Mouse (Mus musculus): ENCODE results near the gene Tacr1. TPM values are rescaled to one million over a fixed set of nuclear protein-coding genes. Genes with fewer than 3 reads are reported as not detected.

The Tacr1 gene
- polyA plus RNA-seq, 1 experiment from 2014 or later = 5.0 TPM

DNA sequence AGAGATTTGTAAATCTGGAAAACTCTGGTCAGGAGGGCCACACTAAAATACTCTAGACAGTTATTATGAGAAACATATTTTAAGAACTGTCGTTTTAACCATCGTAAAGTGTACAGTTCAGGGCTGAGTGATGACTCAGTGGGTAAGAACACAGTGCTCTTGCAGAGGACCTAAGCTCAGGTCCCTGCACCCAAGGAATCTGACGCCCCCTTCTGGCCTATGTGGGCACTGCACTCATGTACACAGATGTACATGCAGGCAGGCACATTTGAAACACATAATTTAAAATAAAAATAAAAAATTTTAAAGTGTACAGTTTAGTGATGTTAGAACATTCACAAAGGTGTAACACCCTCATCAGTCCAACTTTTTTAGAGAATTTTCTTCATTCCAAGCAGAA lies 147.1 kb downstream of the Tacr1 start:
- Histone ChIP-seq H3K36me3 (no peaks in the 10 kb centered on the region), H3K9me3 (no peaks in the 10 kb centered on the region), H3K27ac (replicated peaks) (no peak overlapping the region), H3K4me3 (no peak overlapping the region), H3K4me2 (no peak overlapping the region), H3K27me3 (no peaks in the 10 kb centered on the region), H3K9ac (no peak overlapping the region), H3K4me1 (replicated peaks) (0 out of 2 replicates have a peak, but pooled peaks cover 5% of the 10 kb centered on the region)
- WGBS = 61% methylated on average over 3 of the region's 3 CpGs
- no peak for ATAC-seq (ENCODE audit: low FRiP score, low read depth)

DNA sequence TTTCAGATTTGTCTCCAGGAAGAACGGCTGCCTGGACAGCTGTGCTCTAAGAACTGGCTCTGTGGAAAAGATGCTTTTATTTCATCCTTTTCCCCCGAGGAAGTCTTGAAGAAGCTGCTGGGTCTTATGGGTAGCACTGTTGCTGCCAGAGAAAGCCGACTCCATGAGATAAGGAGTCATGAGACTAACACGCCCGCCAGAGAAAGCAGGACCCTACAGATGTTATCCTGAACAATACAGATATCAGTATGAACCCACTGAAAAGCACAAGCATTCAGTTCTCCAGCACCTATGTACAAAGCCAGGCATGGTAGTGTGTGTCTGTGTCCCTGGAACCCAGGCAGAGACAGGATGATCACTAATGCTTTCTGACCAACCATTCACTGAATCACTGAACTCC lies 173.3 kb downstream of the Tacr1 start:
- Histone ChIP-seq H3K27me3 (no peaks in the 10 kb centered on the region), H3K4me2 (no peak overlapping the region), H3K4me3 (no peak overlapping the region), H3K27ac (replicated peaks) (no peak overlapping the region), H3K36me3 (no peaks in the 10 kb centered on the region), H3K9me3 (no peaks in the 10 kb centered on the region), H3K9ac (no peak overlapping the region), H3K4me1 (replicated peaks) (no peaks in the 10 kb centered on the region)
- 90% methylated on average over 5 of the region's 5 CpGs for WGBS
- ATAC-seq (ENCODE audit: low FRiP score, low read depth) = no peak

DNA sequence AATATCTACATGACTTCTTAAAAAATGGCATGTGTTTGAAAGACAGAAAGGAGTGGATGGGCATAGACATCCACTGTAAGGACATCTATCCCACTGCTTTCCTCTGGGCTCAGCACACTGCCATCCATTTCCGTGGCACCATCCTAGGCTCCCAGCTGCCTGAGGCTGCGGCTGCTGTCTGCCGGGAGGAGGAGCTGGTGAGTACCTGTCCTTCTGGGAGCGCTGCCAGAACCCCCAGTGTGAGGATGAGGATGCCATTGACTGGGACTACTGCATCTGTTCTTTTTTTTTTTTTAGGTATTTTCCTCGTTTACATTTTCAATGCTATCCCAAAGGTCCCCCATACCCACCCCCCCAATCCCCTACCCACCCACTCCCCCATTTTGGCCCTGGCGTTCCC lies 183.3 kb downstream of the Tacr1 start:
- H3K4me1 ChIP-seq (replicated peaks) = no peaks in the 10 kb centered on the region
- no peaks in the 10 kb centered on the region for H3K9me3 ChIP-seq
- H3K36me3 ChIP-seq = no peaks in the 10 kb centered on the region
- H3K9ac ChIP-seq = no peak overlapping the region
- WGBS = 62% methylated on average over 6 of the region's 6 CpGs
- H3K27me3 ChIP-seq = no peaks in the 10 kb centered on the region
- no peak overlapping the region for H3K27ac ChIP-seq (replicated peaks)
- H3K4me2 ChIP-seq = no peak overlapping the region
- no peak overlapping the region for H3K4me3 ChIP-seq
- no peak for ATAC-seq (ENCODE audit: low FRiP score, low read depth)

DNA sequence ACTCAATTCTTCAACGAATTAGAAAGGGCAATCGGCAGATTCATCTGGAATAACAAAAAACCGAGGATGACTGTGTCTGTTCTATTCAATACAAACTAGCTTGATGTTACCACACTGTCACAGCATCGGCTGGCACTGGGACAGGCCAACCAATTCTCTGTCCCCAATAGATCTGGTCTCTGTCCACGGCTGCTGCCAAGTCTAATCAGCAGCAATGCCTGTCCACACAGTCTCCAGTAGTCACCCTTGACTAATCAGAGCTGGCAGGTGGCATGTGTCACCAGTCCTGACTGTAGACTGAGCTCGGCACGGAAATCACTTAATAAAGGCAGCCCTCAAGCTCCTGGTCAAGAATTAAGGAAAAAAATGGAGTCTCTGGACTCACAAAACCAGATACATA lies 187.3 kb downstream of the Tacr1 start:
- no peaks in the 10 kb centered on the region for H3K36me3 ChIP-seq
- H3K27ac ChIP-seq (replicated peaks) = no peak overlapping the region
- H3K9me3 ChIP-seq = no peaks in the 10 kb centered on the region
- no peaks in the 10 kb centered on the region for H3K4me1 ChIP-seq (replicated peaks)
- H3K4me2 ChIP-seq = no peak overlapping the region
- H3K27me3 ChIP-seq = no peaks in the 10 kb centered on the region
- WGBS = 77% methylated on average over 7 of the region's 7 CpGs
- no peak overlapping the region for H3K9ac ChIP-seq
- no peak overlapping the region for H3K4me3 ChIP-seq
- ATAC-seq (ENCODE audit: low FRiP score, low read depth) = peak; percentile 59; the same call in 1 of the 2 replicates

DNA sequence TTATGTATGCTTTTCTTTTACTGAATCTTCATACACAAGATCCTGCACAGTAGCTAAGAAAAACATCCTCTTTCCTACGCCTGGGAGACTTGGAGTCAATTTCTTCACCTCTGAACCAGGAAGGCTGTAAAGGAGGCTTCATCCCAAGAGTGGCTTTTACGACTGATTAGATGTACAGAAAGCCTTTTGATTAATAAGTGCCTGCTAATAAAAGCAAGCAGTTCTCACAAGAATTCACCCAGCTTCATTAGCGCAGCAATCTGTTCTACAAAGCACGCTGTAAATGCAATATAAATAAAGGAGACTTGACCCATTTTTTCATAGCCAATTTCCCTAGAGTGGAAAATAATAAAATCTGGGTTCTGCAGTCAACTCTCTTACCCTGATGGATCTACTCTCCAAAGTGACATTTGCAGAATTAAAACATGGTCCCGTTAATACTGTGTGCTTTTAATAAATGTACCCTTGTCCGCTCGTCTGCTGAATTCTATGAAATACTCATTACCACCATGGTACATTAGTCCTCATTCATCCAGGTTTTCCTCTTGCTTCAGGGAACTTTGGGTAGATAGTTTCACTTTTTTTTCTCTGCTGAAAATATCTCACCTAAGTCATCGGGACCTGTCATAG lies 193.4 kb downstream of the Tacr1 start:
- Histone ChIP-seq H3K27me3 (no peaks in the 10 kb centered on the region), H3K9me3 (no peaks in the 10 kb centered on the region), H3K4me2 (no peak overlapping the region), H3K36me3 (no peaks in the 10 kb centered on the region), H3K4me1 (replicated peaks) (peaks cover 10% of the 10 kb centered on the region; the same call in 1 of the 2 replicates), H3K4me3 (no peak overlapping the region), H3K9ac (no peak overlapping the region), H3K27ac (replicated peaks) (0 out of 2 replicates have a peak overlapping the region, but pooled peaks have one; percentile 51)
- ATAC-seq (ENCODE audit: low FRiP score, low read depth) = 0 out of 2 replicates have a peak, but pooled peaks have one; percentile 42
- WGBS = 53% methylated on average over 8 of the region's 8 CpGs

DNA sequence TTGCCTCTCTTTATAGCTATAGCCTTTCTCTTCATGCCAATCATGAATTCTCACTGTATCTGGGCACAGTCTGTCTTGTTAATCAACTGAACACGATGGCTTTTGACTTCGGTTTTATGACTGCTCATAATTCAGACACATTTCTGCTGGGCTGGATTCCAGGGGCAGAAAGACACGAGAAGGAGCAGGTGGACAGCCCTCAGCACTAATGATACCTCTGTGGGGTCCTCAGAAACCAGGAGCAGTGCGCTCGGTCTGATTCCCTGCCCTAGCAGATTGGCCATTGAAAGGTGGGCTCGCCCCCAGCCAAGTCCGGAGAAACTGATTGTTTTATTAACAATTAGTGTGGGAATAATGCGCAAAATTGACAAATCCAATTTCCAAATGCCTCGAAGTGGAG lies 201.1 kb downstream of the Tacr1 start:
- H3K9ac ChIP-seq = no peak overlapping the region
- H3K27ac ChIP-seq (replicated peaks) = no peak overlapping the region
- WGBS = 74% methylated on average over 9 of the region's 9 CpGs
- no peaks in the 10 kb centered on the region for H3K36me3 ChIP-seq
- H3K4me3 ChIP-seq = no peak overlapping the region
- no peak for ATAC-seq (ENCODE audit: low FRiP score, low read depth)
- no peaks in the 10 kb centered on the region for H3K9me3 ChIP-seq
- H3K4me1 ChIP-seq (replicated peaks) = 0 out of 2 replicates have a peak, but pooled peaks cover 11% of the 10 kb centered on the region
- no peak overlapping the region for H3K4me2 ChIP-seq
- H3K27me3 ChIP-seq = no peaks in the 10 kb centered on the region

DNA sequence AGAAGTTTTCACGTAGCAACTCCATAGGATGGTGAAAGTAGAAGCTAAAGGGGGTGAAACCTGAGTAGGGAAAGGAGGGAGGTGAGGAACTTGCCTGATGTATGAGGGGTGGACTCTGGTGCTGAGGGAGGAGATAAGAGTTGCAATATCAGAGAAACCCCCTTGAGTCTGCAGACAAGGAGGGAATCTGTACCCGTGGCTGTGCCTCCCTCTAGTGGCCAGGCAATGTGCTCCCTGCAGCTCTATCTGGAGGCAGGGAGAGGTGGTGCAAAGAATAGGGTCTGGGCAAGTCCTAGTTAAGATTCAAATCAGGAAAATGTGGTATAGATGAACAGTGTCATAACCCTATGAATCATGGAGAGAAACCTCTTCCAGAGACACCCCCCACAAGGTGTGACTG lies 201.5 kb downstream of the Tacr1 start:
- Histone ChIP-seq H3K9ac (no peak overlapping the region), H3K27me3 (no peaks in the 10 kb centered on the region), H3K36me3 (no peaks in the 10 kb centered on the region), H3K27ac (replicated peaks) (no peak overlapping the region), H3K4me1 (replicated peaks) (0 out of 2 replicates have a peak, but pooled peaks cover 11% of the 10 kb centered on the region), H3K9me3 (no peaks in the 10 kb centered on the region), H3K4me2 (no peak overlapping the region), H3K4me3 (no peak overlapping the region)
- WGBS = 47% methylated on average over 2 of the region's 2 CpGs
- peak; percentile 54; the same call in 1 of the 2 replicates for ATAC-seq (ENCODE audit: low FRiP score, low read depth)

DNA sequence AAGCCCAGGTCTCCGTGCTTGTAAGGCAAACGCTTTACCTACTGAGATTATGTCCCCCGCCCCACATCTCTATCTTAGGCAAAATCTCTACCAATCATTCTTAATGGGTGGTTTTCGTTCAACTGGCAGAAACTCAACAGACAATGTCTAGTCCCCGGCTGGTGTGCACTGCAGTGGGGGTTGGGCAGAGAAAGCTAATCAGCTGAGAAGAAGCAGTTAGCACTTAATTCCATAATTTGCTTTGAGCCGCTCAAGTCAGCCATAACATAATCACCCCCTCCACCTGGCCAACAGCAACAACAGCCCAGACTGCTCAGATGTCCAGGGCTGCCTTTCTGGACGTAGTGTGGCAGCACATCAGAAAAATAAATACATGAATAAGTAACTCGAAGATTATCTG lies 202.7 kb downstream of the Tacr1 start:
- WGBS = 52% methylated on average over 8 of the region's 8 CpGs
- no peak overlapping the region for H3K27ac ChIP-seq (replicated peaks)
- H3K4me1 ChIP-seq (replicated peaks) = peaks cover 20% of the 10 kb centered on the region
- H3K36me3 ChIP-seq = no peaks in the 10 kb centered on the region
- H3K9me3 ChIP-seq = no peaks in the 10 kb centered on the region
- H3K27me3 ChIP-seq = no peaks in the 10 kb centered on the region
- no peak overlapping the region for H3K4me2 ChIP-seq
- H3K9ac ChIP-seq = no peak overlapping the region
- no peak for ATAC-seq (ENCODE audit: low FRiP score, low read depth)
- no peak overlapping the region for H3K4me3 ChIP-seq

DNA sequence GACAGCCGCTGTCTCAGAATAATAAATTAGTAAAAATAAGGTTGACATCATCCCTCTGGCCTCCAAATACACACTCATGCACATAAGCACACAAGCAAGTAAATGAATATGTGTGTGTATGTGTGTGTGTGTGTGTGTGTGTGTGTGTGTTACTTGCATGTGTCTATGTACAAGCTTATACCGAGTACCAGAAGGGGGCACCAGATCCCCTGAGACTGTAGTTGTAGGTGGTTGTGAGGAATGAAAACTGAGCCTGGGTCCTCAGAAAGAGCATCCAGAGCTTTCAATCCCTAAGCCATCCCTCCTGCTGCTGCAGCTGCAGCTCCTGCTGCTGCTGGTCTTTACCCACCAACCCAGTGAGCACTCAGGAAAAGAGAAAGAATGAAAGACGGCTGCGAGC lies 206.6 kb downstream of the Tacr1 start:
- WGBS = 84% methylated on average over 4 of the region's 4 CpGs
- Histone ChIP-seq H3K27ac (replicated peaks) (peak overlapping the region; percentile 35; the same call in 1 of the 2 replicates), H3K9ac (no peak overlapping the region), H3K4me2 (no peak overlapping the region; the same call in 1 of the 2 replicates), H3K36me3 (no peaks in the 10 kb centered on the region), H3K4me1 (replicated peaks) (peaks cover 14% of the 10 kb centered on the region), H3K4me3 (no peak overlapping the region), H3K9me3 (no peaks in the 10 kb centered on the region), H3K27me3 (no peaks in the 10 kb centered on the region)
- ATAC-seq (ENCODE audit: low FRiP score, low read depth) = no peak

DNA sequence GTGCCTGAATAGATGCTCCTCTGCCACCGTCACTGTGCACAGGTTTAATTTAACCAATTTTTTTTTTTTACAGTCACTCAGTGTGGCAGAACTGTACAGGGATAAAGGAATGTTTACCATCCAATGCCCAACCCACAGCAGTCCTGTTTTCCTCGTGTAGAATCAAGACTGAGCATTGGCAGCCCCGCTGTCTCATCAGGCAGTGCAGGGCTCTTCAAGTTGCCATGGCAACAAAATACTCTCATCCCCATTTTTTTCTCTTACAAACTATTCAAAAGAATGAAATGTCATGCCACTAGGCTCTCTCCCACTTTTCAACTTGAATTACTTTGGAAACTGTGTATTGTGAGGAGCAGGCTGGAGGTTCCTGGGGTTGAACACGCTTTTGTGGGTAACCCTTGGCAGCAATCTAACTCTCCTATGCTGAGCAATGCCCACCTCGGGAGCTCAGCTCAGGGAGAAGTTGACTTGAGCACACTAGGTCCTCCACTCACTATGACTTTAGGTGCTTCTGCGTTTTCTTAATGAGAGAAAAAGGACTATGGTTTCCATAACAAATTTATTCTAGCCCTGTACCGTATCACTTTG lies 207.3 kb downstream of the Tacr1 start:
- peaks cover 14% of the 10 kb centered on the region for H3K4me1 ChIP-seq (replicated peaks)
- no peaks in the 10 kb centered on the region for H3K27me3 ChIP-seq
- no peak overlapping the region for H3K9ac ChIP-seq
- H3K9me3 ChIP-seq = no peaks in the 10 kb centered on the region
- WGBS = 32% methylated on average over 7 of the region's 7 CpGs
- peak overlapping the region; percentile 14 for H3K4me2 ChIP-seq
- no peaks in the 10 kb centered on the region for H3K36me3 ChIP-seq
- ATAC-seq (ENCODE audit: low FRiP score, low read depth) = peak; percentile 80
- H3K4me3 ChIP-seq = no peak overlapping the region
- peak overlapping the region; percentile 35; the same call in 1 of the 2 replicates for H3K27ac ChIP-seq (replicated peaks)
